Mouse (Mus musculus) neutrophil, adult 59 days (primary cell): ENCODE results near the gene Twistnb. TPM values are rescaled to one million over a fixed set of nuclear protein-coding genes. Genes with fewer than 3 reads are reported as not detected.

ENCODE experiments used
- total RNA-seq, 2 experiments: library from RNA; stranded (reverse); gene quantifications; 1 replicate in 1 of 2; 2 replicates in 1 of 2; pipeline ENCODE4 v1.2.4; 2023

Twistnb gene
- total RNA-seq: 10 to 100 TPM; 21.1 to 22.1 TPM

GRCm38 (mm10) chr12:33429387-33430160 is at the start of gene Twistnb:
Twistnb (plus strand) TSS chr12:33429635.

DNA sequence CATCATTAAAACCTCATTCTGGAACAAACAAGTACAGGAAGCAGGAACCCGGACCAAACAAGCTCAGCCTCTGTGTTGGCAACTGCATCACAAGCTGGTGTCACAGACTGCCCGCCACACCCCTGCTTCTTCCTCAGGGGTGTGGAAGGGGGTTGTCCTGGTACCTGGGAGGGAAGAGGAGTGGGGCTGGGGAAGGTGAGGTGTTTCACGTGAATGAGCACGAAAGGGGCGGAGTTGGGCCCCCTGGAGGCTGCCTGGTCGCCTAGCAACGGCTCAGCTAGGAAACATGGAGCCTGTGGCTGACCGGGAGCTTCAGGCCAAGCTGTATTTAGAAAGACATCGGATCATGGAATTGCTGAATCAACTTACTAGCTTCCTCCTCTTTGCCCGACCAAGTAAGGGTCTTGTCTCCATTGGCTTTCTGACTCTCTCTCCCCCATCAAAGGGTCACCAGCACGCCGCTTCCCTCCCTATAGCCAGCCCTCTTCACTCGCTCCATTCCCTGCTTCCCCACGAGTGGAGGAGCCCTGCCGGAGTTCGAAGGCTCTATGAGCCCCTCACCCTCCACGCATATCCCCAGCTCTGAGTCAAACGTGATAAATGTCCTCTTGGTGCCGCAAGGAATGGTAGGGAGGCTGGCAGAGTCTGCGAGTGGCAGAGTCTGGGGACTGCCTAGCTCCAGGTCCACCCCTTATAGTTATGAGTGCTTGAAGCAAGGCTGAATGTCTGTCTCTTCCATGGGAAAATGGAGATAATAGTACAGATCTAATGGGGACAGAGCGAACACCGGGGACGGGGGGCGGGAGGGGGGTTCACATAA is 34.4 kb upstream of the Twistnb start, which contains the start of gene Efcab10:
Gene Efcab10, plus strand, starts transcription at position 51 of the 820 bp plus-strand sequence.

Other genes starting within 250 kb of the Twistnb start
- not detected for gene Efcab10, start 34.8 kb upstream of the Twistnb start, total RNA-seq